Mouse (Mus musculus) neural tube, embryonic 12.5 days (tissue): ENCODE results near the gene Gm44790. TPM values are rescaled to one million over a fixed set of nuclear protein-coding genes. Genes with fewer than 3 reads are reported as not detected.

Experiments used
- ATAC-seq: fragments of 200-750 bp; cut with Nextera tagmentation; 2 replicates; pipeline ENCODE4 v1.8.0; 2017; ENCODE audit warnings: low read depth, mild to moderate bottlenecking, moderate TSS enrichment, moderate library complexity; ENCODE audit not compliant: low FRiP score
- H3K27ac ChIP-seq: fragments of 300-500 bp; sonication (generic); 2 replicates; pipeline ENCODE4 v1.5.1; 2016
- H3K27me3 ChIP-seq: fragments of 300-500 bp; sonication (generic); replicated peaks from 2 replicates; pipeline ENCODE4 v1.6.1; 2016; ENCODE audit warnings: mild to moderate bottlenecking
- H3K36me3 ChIP-seq: fragments of 300-500 bp; sonication (generic); 2 replicates; pipeline ENCODE4 v1.6.1; 2016; ENCODE audit warnings: mild to moderate bottlenecking
- H3K4me1 ChIP-seq: fragments of 300-500 bp; sonication (generic); 2 replicates; pipeline ENCODE4 v1.6.1; 2016
- H3K4me2 ChIP-seq: fragments of 300-500 bp; sonication (generic); replicated peaks from 2 replicates; pipeline ENCODE4 v1.6.1; 2016; ENCODE audit warnings: mild to moderate bottlenecking
- H3K4me3 ChIP-seq: fragments of 300-500 bp; sonication (generic); 2 replicates; pipeline ENCODE4 v1.5.1; 2016
- H3K9ac ChIP-seq: fragments of 300-500 bp; sonication (generic); 2 replicates; pipeline ENCODE4 v1.6.1; 2016; ENCODE audit warnings: mild to moderate bottlenecking
- H3K9me3 ChIP-seq: fragments of 300-500 bp; sonication (generic); 2 replicates; pipeline ENCODE4 v1.6.1; 2016; ENCODE audit warnings: mild to moderate bottlenecking
- WGBS: fragments of 180-500 bp; shearing (Covaris S2); methylation state at CpG from one replicate; pipeline ENCODE4 v1.1.7; 2016; 5-methylcytosine and 5-hydroxymethylcytosine counted together
- polyA plus RNA-seq: library from polyadenylated mRNA; unstranded; fragments of >200 nt; fragmentation: Nextera tagmentation; extraction: Ambion mirVana; gene quantifications from 2 replicates; pipeline ENCODE4 v1.2.1, GENCODE M21; 2016

Gm44790 gene
- polyA plus RNA-seq, 1 experiment from 2014 or later, result not detected

GRCm38 (mm10) chr6:86418711-86419110 is 7.7 kb upstream of the Gm44790 start:
- no peak overlapping the region for H3K27ac ChIP-seq
- H3K9ac ChIP-seq, result no peak overlapping the region
- H3K36me3 ChIP-seq, result peaks cover 74% of the 10 kb centered on the region
- no peaks in the 10 kb centered on the region for H3K4me1 ChIP-seq
- 93% methylated on average over 6 of the region's 6 CpGs for WGBS
- no peak overlapping the region for H3K4me3 ChIP-seq
- ATAC-seq, result no peak
- H3K27me3 ChIP-seq, result no peaks in the 10 kb centered on the region
- no peak overlapping the region for H3K4me2 ChIP-seq
- no peaks in the 10 kb centered on the region for H3K9me3 ChIP-seq

- Histone ChIP-seq H3K27me3 (no peaks in the 10 kb centered on the region), H3K4me1 (no peaks in the 10 kb centered on the region), H3K36me3 (peaks cover 74% of the 10 kb centered on the region), H3K4me2 (no peak overlapping the region), H3K4me3 (no peak overlapping the region), H3K9ac (no peak overlapping the region), H3K27ac (no peak overlapping the region), H3K9me3 (no peaks in the 10 kb centered on the region)
- WGBS, result 96% methylated on average over 3 of the region's 3 CpGs
- no peak for ATAC-seq
Measured at GRCm38 (mm10) chr6:86419239-86419638, 7.2 kb upstream of the Gm44790 start.

DNA sequence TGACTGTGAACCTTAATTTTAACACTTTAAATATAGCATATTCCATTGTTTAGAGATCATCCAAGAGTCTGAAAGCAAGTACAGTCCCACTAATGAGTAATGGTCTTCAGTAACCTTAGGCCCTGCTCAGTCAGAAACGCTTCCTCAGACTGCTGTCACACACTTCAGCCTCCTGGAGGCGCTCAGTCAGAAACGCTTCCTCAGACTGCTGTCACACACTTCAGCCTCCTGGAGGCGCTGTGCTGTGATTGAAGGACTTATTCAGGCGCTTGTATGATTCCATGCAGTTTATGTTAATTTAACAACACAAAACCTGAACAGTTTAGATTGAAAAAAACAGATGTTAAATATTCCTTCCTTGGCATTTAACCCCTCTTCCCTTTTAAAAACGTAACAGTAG is 6.0 kb upstream of the Gm44790 start:
- H3K9ac ChIP-seq, result no peak overlapping the region
- H3K4me2 ChIP-seq, result no peak overlapping the region
- H3K27me3 ChIP-seq, result no peaks in the 10 kb centered on the region
- no peaks in the 10 kb centered on the region for H3K9me3 ChIP-seq
- ATAC-seq, result no peak
- WGBS, result 82% methylated on average over 6 of the region's 6 CpGs
- no peaks in the 10 kb centered on the region for H3K4me1 ChIP-seq
- no peak overlapping the region for H3K4me3 ChIP-seq
- no peak overlapping the region for H3K27ac ChIP-seq
- peaks cover 78% of the 10 kb centered on the region for H3K36me3 ChIP-seq

DNA sequence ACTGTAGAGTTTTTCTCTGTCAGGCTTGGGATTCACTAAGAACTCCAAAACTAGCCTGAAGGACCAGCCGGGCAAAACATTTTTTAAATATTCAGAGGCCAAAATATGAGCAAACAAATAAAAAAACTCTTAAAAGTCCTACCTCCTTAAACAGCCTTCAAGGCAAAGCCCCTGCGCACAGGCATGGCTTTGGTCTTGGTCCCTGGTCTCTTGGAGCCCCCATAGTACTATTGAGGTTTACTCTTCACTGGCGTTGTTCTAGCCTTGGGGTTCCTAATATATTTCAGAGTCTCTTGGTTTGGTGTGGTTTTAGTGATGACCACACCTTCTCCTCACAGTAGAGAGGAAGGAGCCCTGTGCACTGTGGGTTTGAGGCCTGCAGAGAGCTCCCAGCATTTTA is 5.1 kb downstream of the Gm44790 start:
- no peak overlapping the region for H3K9ac ChIP-seq
- no peak overlapping the region for H3K4me3 ChIP-seq
- ATAC-seq, result no peak
- no peak overlapping the region for H3K27ac ChIP-seq
- no peaks in the 10 kb centered on the region for H3K27me3 ChIP-seq
- H3K4me1 ChIP-seq, result no peaks in the 10 kb centered on the region
- no peaks in the 10 kb centered on the region for H3K9me3 ChIP-seq
- WGBS, result 94% methylated on average over 3 of the region's 3 CpGs
- H3K36me3 ChIP-seq, result peaks cover 87% of the 10 kb centered on the region
- no peak overlapping the region for H3K4me2 ChIP-seq

DNA sequence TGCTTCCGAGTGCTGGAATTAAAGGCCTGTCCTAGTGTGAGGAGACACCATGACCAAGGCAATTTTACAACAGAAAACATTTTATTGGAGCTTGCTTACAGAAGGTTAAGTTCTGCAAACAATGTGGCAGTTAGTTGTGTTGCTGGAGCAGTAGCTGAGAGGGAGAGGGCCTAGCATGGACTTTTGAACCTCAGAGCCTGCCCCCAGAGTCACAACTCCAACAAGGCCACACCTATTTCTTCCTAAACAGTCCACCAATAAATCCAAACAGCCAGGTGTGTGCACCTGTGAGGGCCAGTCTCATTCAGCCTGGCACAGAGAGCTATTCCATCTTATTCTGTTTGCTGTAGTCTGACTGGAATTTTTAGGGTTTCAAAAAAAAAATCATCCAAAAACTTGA is 7.2 kb downstream of the Gm44790 start:
- H3K27ac ChIP-seq, result no peak overlapping the region
- no peaks in the 10 kb centered on the region for H3K27me3 ChIP-seq
- H3K9me3 ChIP-seq, result no peaks in the 10 kb centered on the region
- H3K4me2 ChIP-seq, result no peak overlapping the region
- WGBS, result 89% methylated on average over 1 of the region's 1 CpGs
- no peak overlapping the region for H3K4me3 ChIP-seq
- H3K9ac ChIP-seq, result no peak overlapping the region
- ATAC-seq, result no peak
- H3K4me1 ChIP-seq, result no peaks in the 10 kb centered on the region
- H3K36me3 ChIP-seq, result peaks cover 66% of the 10 kb centered on the region

DNA sequence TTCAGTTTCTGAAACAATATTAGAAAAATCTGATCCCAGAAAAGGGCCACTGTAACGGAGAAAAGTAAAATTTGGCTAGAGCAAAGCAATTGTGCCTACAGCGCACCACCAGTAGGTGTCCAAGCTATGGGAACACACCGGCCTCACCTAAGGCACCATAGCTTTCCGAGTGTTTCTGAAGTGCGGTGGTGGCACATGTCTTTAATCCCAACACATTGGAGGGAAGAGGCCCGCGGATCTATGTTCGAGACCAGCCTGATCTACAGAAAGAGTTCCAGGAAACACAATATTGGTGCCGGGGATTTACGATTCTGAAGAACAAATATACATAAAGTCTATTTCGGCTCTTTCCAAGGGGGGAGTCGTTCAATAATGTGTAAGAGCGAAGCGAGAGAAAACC is 11.3 kb downstream of the Gm44790 start:
- Histone ChIP-seq H3K9me3 (no peaks in the 10 kb centered on the region), H3K9ac (peak overlapping the region; percentile 81), H3K4me2 (peak overlapping the region; percentile 74), H3K27ac (no peak overlapping the region), H3K4me3 (peak overlapping the region; percentile 79), H3K27me3 (no peaks in the 10 kb centered on the region), H3K36me3 (peaks cover 38% of the 10 kb centered on the region), H3K4me1 (peaks cover 10% of the 10 kb centered on the region)
- ATAC-seq, result peak; percentile 13; the same call in 1 of the 2 replicates
- WGBS, result 3% methylated on average over 14 of the region's 14 CpGs

DNA sequence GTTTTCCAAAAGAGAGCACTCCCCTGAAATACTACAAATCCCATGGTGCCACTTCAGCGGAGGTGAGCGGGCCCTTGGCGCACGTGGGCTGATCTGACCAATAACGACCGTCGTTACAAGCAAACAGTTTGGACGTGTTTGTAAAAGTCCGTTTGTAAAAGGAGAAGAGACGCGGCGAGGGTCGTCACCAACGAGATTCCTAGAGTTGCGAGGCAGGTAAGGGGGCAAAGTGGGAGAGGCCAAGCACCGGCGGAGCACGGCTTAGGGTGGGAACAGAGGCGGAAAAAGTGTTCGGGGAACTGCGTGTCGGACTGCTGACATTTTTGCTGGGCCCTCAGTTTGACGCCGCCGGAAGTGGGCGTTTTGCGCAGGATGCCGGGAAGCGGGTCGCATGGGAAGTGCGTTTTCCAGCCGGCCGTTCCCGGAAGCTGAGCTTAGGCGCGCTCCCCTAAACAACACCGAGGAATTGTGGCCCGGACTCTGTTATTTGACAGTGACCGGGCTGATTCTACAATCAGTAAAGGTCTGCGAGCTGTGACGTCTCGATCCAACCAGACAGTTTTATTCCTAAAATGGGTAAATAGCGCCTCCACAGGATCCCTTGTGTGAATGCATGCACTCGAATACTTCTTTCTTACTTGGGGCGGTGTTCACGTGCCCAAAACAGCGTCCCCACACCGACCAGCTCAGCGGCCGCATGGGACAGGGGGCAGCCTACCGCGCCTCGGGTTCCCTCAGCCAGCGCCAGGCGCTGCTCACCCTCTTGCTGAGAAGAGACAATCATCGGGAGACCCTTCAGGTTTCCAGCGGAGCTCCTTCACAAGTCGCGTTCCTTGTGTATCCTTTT is 12.0 kb downstream of the Gm44790 start, which contains the start of gene C87436:
TSS of gene C87436 (plus strand) at position 103 of the 847 bp plus-strand sequence.
- peak within 1 kb of the TSS; percentile 81 for H3K9ac ChIP-seq
- no peaks in the 10 kb centered on the region for H3K27me3 ChIP-seq
- WGBS, result under 1% methylated on average over 59 of the region's 59 CpGs
- no peaks in the 10 kb centered on the region for H3K9me3 ChIP-seq
- peak within 1 kb of the TSS; percentile 74 for H3K4me2 ChIP-seq
- peaks cover 32% of the 10 kb centered on the region for H3K36me3 ChIP-seq
- H3K4me1 ChIP-seq, result peaks cover 10% of the 10 kb centered on the region
- H3K4me3 ChIP-seq, result peak within 1 kb of the TSS; percentile 79
- ATAC-seq, result peak; percentile 95
- peak within 1 kb of the TSS; percentile 63; the same call in 1 of the 2 replicates for H3K27ac ChIP-seq

DNA sequence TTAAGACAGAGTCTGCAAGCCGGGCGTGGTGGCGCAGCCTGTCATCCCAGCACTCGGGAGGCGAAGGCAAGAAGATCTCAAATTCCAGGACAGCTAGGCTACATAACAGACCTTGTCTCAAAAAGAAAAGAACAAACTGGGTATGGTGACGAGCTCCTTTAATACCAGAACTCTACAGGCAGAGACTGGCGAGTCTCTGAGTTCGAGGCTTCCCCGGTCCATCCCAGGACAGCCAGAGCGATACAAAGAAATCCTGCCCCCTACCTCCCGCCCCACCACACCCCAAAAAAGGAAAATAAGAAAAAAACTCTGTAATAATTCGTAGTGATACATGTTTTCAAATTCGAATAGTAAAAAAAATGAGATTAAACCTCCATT is 12.7 kb downstream of the Gm44790 start:
- ATAC-seq, result no peak
- Histone ChIP-seq H3K27me3 (no peaks in the 10 kb centered on the region), H3K27ac (peak overlapping the region; percentile 63; the same call in 1 of the 2 replicates), H3K4me2 (peak overlapping the region; percentile 74), H3K9me3 (no peaks in the 10 kb centered on the region), H3K4me1 (peaks cover 10% of the 10 kb centered on the region), H3K9ac (peak overlapping the region; percentile 81), H3K36me3 (peaks cover 33% of the 10 kb centered on the region), H3K4me3 (peak overlapping the region; percentile 79)
- WGBS, result 7% methylated on average over 13 of the region's 13 CpGs

DNA sequence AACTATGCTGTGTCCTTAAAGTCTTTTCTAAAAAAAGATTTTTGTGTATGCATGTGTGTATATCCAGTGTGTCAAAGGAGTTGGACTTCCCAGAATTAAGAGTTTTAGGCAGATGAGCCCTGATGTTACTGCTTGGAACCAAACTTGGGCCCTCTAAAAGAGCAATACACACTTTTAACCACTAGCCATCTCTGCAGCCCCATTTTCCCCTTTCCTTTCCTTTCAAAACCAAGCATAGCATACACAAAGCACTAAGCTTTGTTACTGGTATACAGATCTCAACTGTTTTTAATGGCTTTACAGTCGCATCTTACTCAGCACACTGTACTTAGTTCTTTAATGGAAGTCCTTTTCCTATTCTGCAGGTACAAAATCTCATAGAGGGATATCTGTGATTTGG is 13.1 kb downstream of the Gm44790 start:
- no peak for ATAC-seq
- H3K4me3 ChIP-seq, result peak overlapping the region; percentile 79; the same call in 1 of the 2 replicates
- no peak overlapping the region for H3K27ac ChIP-seq
- WGBS, result 92% methylated on average over 1 of the region's 1 CpGs
- peak overlapping the region; percentile 74 for H3K4me2 ChIP-seq
- H3K9me3 ChIP-seq, result no peaks in the 10 kb centered on the region
- H3K27me3 ChIP-seq, result no peaks in the 10 kb centered on the region
- H3K36me3 ChIP-seq, result peaks cover 33% of the 10 kb centered on the region
- H3K4me1 ChIP-seq, result peaks cover 10% of the 10 kb centered on the region
- H3K9ac ChIP-seq, result peak overlapping the region; percentile 81; the same call in 1 of the 2 replicates

DNA sequence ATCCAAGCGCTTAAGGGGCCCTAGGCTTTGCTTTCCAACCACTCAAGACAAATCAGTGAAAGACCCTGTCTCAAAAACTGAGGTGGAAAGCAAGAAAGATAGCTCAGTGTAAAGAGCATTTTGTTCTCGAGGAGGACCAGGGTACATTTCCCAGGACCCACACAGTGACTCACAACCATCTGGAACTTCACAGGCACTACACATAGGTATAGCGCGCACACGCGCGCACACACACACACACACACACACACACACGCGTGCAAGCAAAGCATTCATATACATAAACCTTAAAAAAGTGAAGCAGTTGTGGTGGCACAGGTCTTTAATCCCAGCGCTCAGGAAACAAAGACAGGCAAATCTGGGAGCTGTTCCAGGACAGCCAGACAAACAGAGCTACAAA is 15.1 kb downstream of the Gm44790 start:
- H3K27me3 ChIP-seq, result no peaks in the 10 kb centered on the region
- H3K4me1 ChIP-seq, result peaks cover 10% of the 10 kb centered on the region
- no peak overlapping the region for H3K9ac ChIP-seq
- no peak overlapping the region for H3K4me3 ChIP-seq
- H3K9me3 ChIP-seq, result no peaks in the 10 kb centered on the region
- ATAC-seq, result no peak
- peaks cover 29% of the 10 kb centered on the region for H3K36me3 ChIP-seq
- no peak overlapping the region for H3K27ac ChIP-seq
- H3K4me2 ChIP-seq, result no peak overlapping the region
- 93% methylated on average over 10 of the region's 10 CpGs for WGBS

GRCm38 (mm10) chr6:86445551-86445950 is 19.1 kb downstream of the Gm44790 start:
- H3K4me1 ChIP-seq, result no peaks in the 10 kb centered on the region
- H3K27me3 ChIP-seq, result no peaks in the 10 kb centered on the region
- WGBS, result 96% methylated on average over 18 of the region's 18 CpGs
- no peaks in the 10 kb centered on the region for H3K9me3 ChIP-seq
- no peak for ATAC-seq
- H3K9ac ChIP-seq, result no peak overlapping the region
- peaks cover 56% of the 10 kb centered on the region for H3K36me3 ChIP-seq
- no peak overlapping the region for H3K4me3 ChIP-seq
- H3K27ac ChIP-seq, result no peak overlapping the region
- H3K4me2 ChIP-seq, result no peak overlapping the region

DNA sequence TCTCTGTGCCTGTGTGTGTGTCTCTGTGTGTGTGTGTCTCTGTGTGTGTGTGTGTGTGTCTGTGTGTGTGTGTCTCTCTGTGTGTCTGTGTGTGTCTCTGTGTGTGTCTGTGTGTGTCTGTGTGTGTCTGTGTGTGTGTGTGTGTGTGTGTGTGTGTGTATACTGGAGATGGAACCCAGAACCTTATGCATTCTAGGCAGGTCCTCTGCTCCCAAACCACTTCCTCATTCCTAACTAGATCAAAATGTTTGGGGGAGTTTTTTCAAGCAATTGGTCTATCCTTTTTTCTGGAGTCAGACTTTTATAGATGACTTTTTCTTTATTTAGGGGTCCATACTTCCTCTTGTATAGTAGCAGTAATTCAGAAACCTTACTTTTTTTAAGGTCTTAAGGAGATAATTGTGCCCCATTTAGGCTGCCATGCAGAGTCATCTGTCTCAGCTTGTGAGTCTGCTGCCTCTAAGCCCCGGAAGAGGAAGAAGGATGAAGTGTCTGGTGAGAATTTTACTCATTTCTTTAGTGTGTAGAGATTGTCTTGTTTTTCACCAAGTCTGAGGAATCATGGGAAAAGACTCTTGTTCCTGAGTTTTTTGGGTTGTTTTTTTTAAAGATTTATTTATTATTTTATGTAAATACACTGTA is 20.6 kb downstream of the Gm44790 start:
- H3K4me2 ChIP-seq, result no peak overlapping the region
- H3K4me1 ChIP-seq, result no peaks in the 10 kb centered on the region
- H3K9ac ChIP-seq, result no peak overlapping the region
- WGBS, result 97% methylated on average over 1 of the region's 1 CpGs
- H3K36me3 ChIP-seq, result peaks cover 63% of the 10 kb centered on the region
- no peak overlapping the region for H3K4me3 ChIP-seq
- H3K27me3 ChIP-seq, result no peaks in the 10 kb centered on the region
- no peak for ATAC-seq
- H3K9me3 ChIP-seq, result no peaks in the 10 kb centered on the region
- no peak overlapping the region for H3K27ac ChIP-seq
